Mouse (Mus musculus): ENCODE results near the gene Klf12. TPM values are rescaled to one million over a fixed set of nuclear protein-coding genes. Genes with fewer than 3 reads are reported as not detected.
"Not testable (repeated sequence)": the region's sequence is repeated elsewhere in the genome, so short reads cannot be mapped to it uniquely, and the experiment has no call there.

The Klf12 gene
- polyA plus RNA-seq, 1 experiment from 2014 or later: 9.1 TPM

- WGBS: 62% methylated on average over 14 of the region's 14 CpGs
- Histone ChIP-seq H3K27ac (ENCODE audit: low read length) (no peak overlapping the region), H3K4me2 (replicated peaks; ENCODE audit: low read depth, low read length) (no peak overlapping the region), H3K4me3 (ENCODE audit: low read length) (no peak overlapping the region), H3K4me1 (ENCODE audit: insufficient read depth, low read length) (0 out of 2 replicates have a peak, but pooled peaks cover 4% of the 10 kb centered on the region), H3K9ac (replicated peaks; ENCODE audit: low read length) (no peak overlapping the region), H3K27me3 (ENCODE audit: insufficient read depth, low read length) (no peaks in the 10 kb centered on the region), H3K9me3 (ENCODE audit: low read length) (no peaks in the 10 kb centered on the region), H3K36me3 (ENCODE audit: insufficient read depth, low read length) (no peaks in the 10 kb centered on the region)
- 0 out of 2 replicates have a peak, but pooled peaks have one; percentile 29 for ATAC-seq (ENCODE audit: low FRiP score, low TSS enrichment)
Measured at GRCm38 (mm10) chr14:99894062-99894461, 390.4 kb downstream of the Klf12 start.

- Histone ChIP-seq H3K4me1 (ENCODE audit: insufficient read depth, low read length) (no peaks in the 10 kb centered on the region), H3K4me2 (replicated peaks; ENCODE audit: low read depth, low read length) (no peak overlapping the region), H3K4me3 (ENCODE audit: low read length) (no peak overlapping the region), H3K27me3 (ENCODE audit: insufficient read depth, low read length) (no peaks in the 10 kb centered on the region), H3K9ac (replicated peaks; ENCODE audit: low read length) (no peak overlapping the region), H3K27ac (ENCODE audit: low read length) (no peak overlapping the region), H3K9me3 (ENCODE audit: low read length) (no peaks in the 10 kb centered on the region), H3K36me3 (ENCODE audit: insufficient read depth, low read length) (no peaks in the 10 kb centered on the region)
- no peak for ATAC-seq (ENCODE audit: low FRiP score, low TSS enrichment)
- WGBS: 80% methylated on average over 2 of the region's 2 CpGs
Measured at GRCm38 (mm10) chr14:99886503-99886902, 398.0 kb downstream of the Klf12 start.

- 22% methylated on average over 2 of the region's 2 CpGs for WGBS
- H3K4me2 ChIP-seq (replicated peaks; ENCODE audit: low read depth, low read length): no peak overlapping the region
- no peak overlapping the region for H3K27ac ChIP-seq (ENCODE audit: low read length)
- H3K4me3 ChIP-seq (ENCODE audit: low read length): no peak overlapping the region
- no peaks in the 10 kb centered on the region for H3K9me3 ChIP-seq (ENCODE audit: low read length)
- no peak for ATAC-seq (ENCODE audit: low FRiP score, low TSS enrichment)
- no peaks in the 10 kb centered on the region for H3K4me1 ChIP-seq (ENCODE audit: insufficient read depth, low read length)
- no peaks in the 10 kb centered on the region for H3K36me3 ChIP-seq (ENCODE audit: insufficient read depth, low read length)
- no peak overlapping the region for H3K9ac ChIP-seq (replicated peaks; ENCODE audit: low read length)
- H3K27me3 ChIP-seq (ENCODE audit: insufficient read depth, low read length): no peaks in the 10 kb centered on the region
Measured at GRCm38 (mm10) chr14:99885562-99885961, 398.9 kb downstream of the Klf12 start.

- Histone ChIP-seq H3K27me3 (ENCODE audit: insufficient read depth, low read length) (no peaks in the 10 kb centered on the region), H3K4me1 (ENCODE audit: insufficient read depth, low read length) (no peaks in the 10 kb centered on the region), H3K9ac (replicated peaks; ENCODE audit: low read length) (no peak overlapping the region), H3K4me2 (replicated peaks; ENCODE audit: low read depth, low read length) (no peak overlapping the region), H3K36me3 (ENCODE audit: insufficient read depth, low read length) (no peaks in the 10 kb centered on the region), H3K27ac (ENCODE audit: low read length) (no peak overlapping the region), H3K9me3 (ENCODE audit: low read length) (no peaks in the 10 kb centered on the region), H3K4me3 (ENCODE audit: low read length) (no peak overlapping the region)
- WGBS: 60% methylated on average over 4 of the region's 4 CpGs
- no peak for ATAC-seq (ENCODE audit: low FRiP score, low TSS enrichment)
Measured at GRCm38 (mm10) chr14:99885128-99885527, 399.4 kb downstream of the Klf12 start.

GRCm38 (mm10) chr14:99876791-99877578 is 407.5 kb downstream of the Klf12 start:
- Histone ChIP-seq H3K4me3 (ENCODE audit: low read length) (no peak overlapping the region), H3K27me3 (ENCODE audit: insufficient read depth, low read length) (no peaks in the 10 kb centered on the region), H3K9ac (replicated peaks; ENCODE audit: low read length) (no peak overlapping the region), H3K4me2 (replicated peaks; ENCODE audit: low read depth, low read length) (no peak overlapping the region), H3K36me3 (ENCODE audit: insufficient read depth, low read length) (peaks cover 10% of the 10 kb centered on the region), H3K9me3 (ENCODE audit: low read length) (peaks cover 5% of the 10 kb centered on the region), H3K27ac (ENCODE audit: low read length) (no peak overlapping the region), H3K4me1 (ENCODE audit: insufficient read depth, low read length) (no peaks in the 10 kb centered on the region)
- ATAC-seq (ENCODE audit: low FRiP score, low TSS enrichment): no peak
- WGBS: 87% methylated on average over 5 of the region's 5 CpGs

GRCm38 (mm10) chr14:99873725-99874124 is 410.8 kb downstream of the Klf12 start:
- Histone ChIP-seq H3K4me2 (replicated peaks; ENCODE audit: low read depth, low read length) (no peak overlapping the region), H3K27me3 (ENCODE audit: insufficient read depth, low read length) (no peaks in the 10 kb centered on the region), H3K36me3 (ENCODE audit: insufficient read depth, low read length) (peaks cover 10% of the 10 kb centered on the region), H3K4me3 (ENCODE audit: low read length) (no peak overlapping the region), H3K4me1 (ENCODE audit: insufficient read depth, low read length) (no peaks in the 10 kb centered on the region), H3K9me3 (ENCODE audit: low read length) (peaks cover 5% of the 10 kb centered on the region), H3K27ac (ENCODE audit: low read length) (no peak overlapping the region), H3K9ac (replicated peaks; ENCODE audit: low read length) (no peak overlapping the region)
- WGBS: 95% methylated on average over 5 of the region's 5 CpGs
- ATAC-seq (ENCODE audit: low FRiP score, low TSS enrichment): no peak

GRCm38 (mm10) chr14:99856158-99857011 is 428.1 kb downstream of the Klf12 start:
- Histone ChIP-seq H3K4me3 (ENCODE audit: low read length) (no peak overlapping the region), H3K36me3 (ENCODE audit: insufficient read depth, low read length) (no peaks in the 10 kb centered on the region), H3K27me3 (ENCODE audit: insufficient read depth, low read length) (no peaks in the 10 kb centered on the region), H3K9ac (replicated peaks; ENCODE audit: low read length) (no peak overlapping the region), H3K27ac (ENCODE audit: low read length) (no peak overlapping the region), H3K9me3 (ENCODE audit: low read length) (no peaks in the 10 kb centered on the region), H3K4me2 (replicated peaks; ENCODE audit: low read depth, low read length) (no peak overlapping the region), H3K4me1 (ENCODE audit: insufficient read depth, low read length) (no peaks in the 10 kb centered on the region)
- 61% methylated on average over 14 of the region's 14 CpGs for WGBS
- ATAC-seq (ENCODE audit: low FRiP score, low TSS enrichment): no peak

GRCm38 (mm10) chr14:99854467-99854807 is 430.0 kb downstream of the Klf12 start:
- not testable (repeated sequence) for H3K9me3 ChIP-seq (ENCODE audit: low read length); H3K9ac ChIP-seq (replicated peaks; ENCODE audit: low read length); H3K27ac ChIP-seq (ENCODE audit: low read length); H3K4me2 ChIP-seq (replicated peaks; ENCODE audit: low read depth, low read length); H3K27me3 ChIP-seq (ENCODE audit: insufficient read depth, low read length); H3K4me3 ChIP-seq (ENCODE audit: low read length); H3K4me1 ChIP-seq (ENCODE audit: insufficient read depth, low read length); ATAC-seq (ENCODE audit: low FRiP score, low TSS enrichment); H3K36me3 ChIP-seq (ENCODE audit: insufficient read depth, low read length)

GRCm38 (mm10) chr14:99853769-99854466 is 430.6 kb downstream of the Klf12 start:
- not testable (repeated sequence) for H3K27ac ChIP-seq (ENCODE audit: low read length); ATAC-seq (ENCODE audit: low FRiP score, low TSS enrichment)
- 51% methylated on average over 4 of the region's 4 CpGs for WGBS

More at GRCm38 (mm10) chr14:99853769-99854466, 430.6 kb downstream of the Klf12 start:
- H3K9ac ChIP-seq (replicated peaks; ENCODE audit: low read length); H3K27me3 ChIP-seq (ENCODE audit: insufficient read depth, low read length); H3K36me3 ChIP-seq (ENCODE audit: insufficient read depth, low read length); H3K4me1 ChIP-seq (ENCODE audit: insufficient read depth, low read length); H3K4me2 ChIP-seq (replicated peaks; ENCODE audit: low read depth, low read length); H3K9me3 ChIP-seq (ENCODE audit: low read length); H3K4me3 ChIP-seq (ENCODE audit: low read length): not testable (repeated sequence)

All from kidney, embryonic 16.5 days (tissue).